Mouse (Mus musculus) G1E (cell line): ENCODE measurements around the gene Dync1li1. TPM values are rescaled to one million over a fixed set of nuclear protein-coding genes. Genes with fewer than 3 reads are reported as not detected.
"Not testable (repeated sequence)": the region's sequence is repeated elsewhere in the genome, so short reads cannot be mapped to it uniquely, and the experiment has no call there.

Experiments used
- ATAC-seq: 2 replicates; pipeline ENCODE4 v1.8.0; 2016; ENCODE audit warnings: mild to moderate bottlenecking; ENCODE audit not compliant: insufficient number of reproducible peaks, poor library complexity, low FRiP score, severe bottlenecking; ENCODE audit errors: extremely low read depth
- DNase-seq: peaks from one replicate; pipeline ENCODE4 v3.0.0; 2012; ENCODE audit warnings: low spot score
- H3K27me3 ChIP-seq: 2 replicates; pipeline ENCODE4 v1.6.1; 2012; ENCODE audit warnings: mild to moderate bottlenecking, low read length, inconsistent platforms; ENCODE audit not compliant: insufficient read depth
- H3K36me3 ChIP-seq: replicated peaks from 2 replicates; pipeline ENCODE3; 2012; ENCODE audit warnings: mild to moderate bottlenecking, inconsistent platforms
- H3K4me1 ChIP-seq: 2 replicates; pipeline ENCODE4 v1.6.1; 2012; ENCODE audit warnings: low read depth, low read length, inconsistent platforms, mixed read lengths; ENCODE audit not compliant: insufficient read depth
- H3K4me3 ChIP-seq: 2 replicates; pipeline ENCODE4 v1.5.1; 2012; ENCODE audit warnings: low read depth, mild to moderate bottlenecking, inconsistent platforms, low read length, moderate library complexity, mixed read lengths
- H3K9me3 ChIP-seq: replicated peaks from 2 replicates; pipeline ENCODE4 v1.6.1; 2012; ENCODE audit warnings: inconsistent platforms
- CTCF ChIP-seq: IDR thresholded peaks from 2 replicates; pipeline ENCODE4 v1.5.1; 2012; ENCODE audit warnings: low read depth, low read length, inconsistent platforms, mixed read lengths
- GATA1 ChIP-seq: IDR thresholded peaks from 2 replicates; pipeline ENCODE4 v1.6.1; 2012; ENCODE audit warnings: borderline replicate concordance, low read length, inconsistent platforms, mixed read lengths
- GATA2 ChIP-seq: IDR thresholded peaks from 2 replicates; pipeline ENCODE4 v1.6.1; 2012; ENCODE audit warnings: low read depth, low read length, inconsistent platforms, borderline replicate concordance
- POLR2AphosphoS5 ChIP-seq: IDR thresholded peaks from 2 replicates; pipeline ENCODE4 v1.6.1; 2012; ENCODE audit warnings: low read depth, low read length, inconsistent platforms; ENCODE audit not compliant: insufficient replicate concordance
- TAL1 ChIP-seq: conservative IDR thresholded peaks from 2 replicates; pipeline ENCODE4 v1.6.1; 2012; ENCODE audit warnings: low read depth, low read length, inconsistent platforms, mixed read lengths
- polyA plus RNA-seq: library from polyadenylated mRNA; stranded (reverse); fragments of >175 nt; gene quantifications from 2 replicates; pipeline ENCODE4 v1.2.3, GENCODE M21; 2012
- total RNA-seq, 2 experiments: library from RNA; stranded (forward) in 1 of 2; stranded (reverse) in 1 of 2; fragments of 200-1000 nt in 1 of 2; fragments of >200 nt in 1 of 2; fragmentation: Nextera tagmentation in 1 of 2; gene quantifications; 2 replicates each; pipeline ENCODE4 v1.2.3; 2014 to 2017

Dync1li1 gene
- total and polyA plus RNA-seq, 3 experiments, result 21.2 to 57.2 (median 34.8) TPM

DNA sequence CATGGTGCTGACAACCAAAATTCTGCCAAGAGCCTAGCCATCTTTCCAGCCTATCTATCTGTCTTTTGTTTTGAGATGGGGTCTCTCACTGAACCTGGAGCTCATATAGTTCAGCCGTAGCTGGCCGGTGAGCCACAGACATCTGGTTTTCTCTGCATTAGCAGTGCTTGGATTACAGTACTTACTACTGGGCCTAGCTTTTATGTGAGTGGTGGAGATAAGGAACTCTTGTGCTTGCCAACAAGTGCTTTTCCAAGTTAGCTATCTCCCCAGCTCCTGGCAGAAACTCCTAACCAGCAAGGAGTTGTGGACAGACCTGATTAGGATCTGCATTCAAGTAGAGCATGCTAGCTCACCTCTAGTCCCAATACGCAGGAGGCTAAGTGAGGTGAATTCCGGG lies 19.2 kb downstream of the Dync1li1 start:
- DNase-seq (no peak), ATAC-seq (no peak)
- no peak overlapping the region for H3K4me3 ChIP-seq
- no peaks in the 10 kb centered on the region for H3K27me3 ChIP-seq
- peaks cover 83% of the 10 kb centered on the region for H3K36me3 ChIP-seq
- H3K4me1 ChIP-seq, result no peaks in the 10 kb centered on the region
- no peak for TF ChIP-seq TAL1
- no peak for TF ChIP-seq CTCF
- TF ChIP-seq GATA2, result no peak
- TF ChIP-seq POLR2AphosphoS5, result no peak
- no peak for TF ChIP-seq GATA1
- no peaks in the 10 kb centered on the region for H3K9me3 ChIP-seq

GRCm38 (mm10) chr9:114710345-114710744 lies 21.8 kb downstream of the Dync1li1 start:
- Histone ChIP-seq H3K4me3 (no peak overlapping the region), H3K36me3 (peaks cover 89% of the 10 kb centered on the region), H3K4me1 (no peaks in the 10 kb centered on the region), H3K9me3 (no peaks in the 10 kb centered on the region), H3K27me3 (no peaks in the 10 kb centered on the region)
- ATAC-seq (peak; percentile 60), DNase-seq (no peak)
- TF ChIP-seq CTCF, result peak; percentile 29; the same call in 1 of the 2 replicates
- no peak for TF ChIP-seq TAL1

- Histone ChIP-seq H3K4me3 (no peak overlapping the region), H3K27me3 (no peaks in the 10 kb centered on the region), H3K9me3 (no peaks in the 10 kb centered on the region), H3K4me1 (no peaks in the 10 kb centered on the region), H3K36me3 (peaks cover 93% of the 10 kb centered on the region)
- no peak for ATAC-seq
- DNase-seq, result no peak
- no peak for TF ChIP-seq POLR2AphosphoS5
- no peak for TF ChIP-seq TAL1
- no peak for TF ChIP-seq GATA2
- TF ChIP-seq CTCF, result no peak
- TF ChIP-seq GATA1, result no peak
Measured at GRCm38 (mm10) chr9:114713481-114713880, 24.9 kb downstream of the Dync1li1 start.

DNA sequence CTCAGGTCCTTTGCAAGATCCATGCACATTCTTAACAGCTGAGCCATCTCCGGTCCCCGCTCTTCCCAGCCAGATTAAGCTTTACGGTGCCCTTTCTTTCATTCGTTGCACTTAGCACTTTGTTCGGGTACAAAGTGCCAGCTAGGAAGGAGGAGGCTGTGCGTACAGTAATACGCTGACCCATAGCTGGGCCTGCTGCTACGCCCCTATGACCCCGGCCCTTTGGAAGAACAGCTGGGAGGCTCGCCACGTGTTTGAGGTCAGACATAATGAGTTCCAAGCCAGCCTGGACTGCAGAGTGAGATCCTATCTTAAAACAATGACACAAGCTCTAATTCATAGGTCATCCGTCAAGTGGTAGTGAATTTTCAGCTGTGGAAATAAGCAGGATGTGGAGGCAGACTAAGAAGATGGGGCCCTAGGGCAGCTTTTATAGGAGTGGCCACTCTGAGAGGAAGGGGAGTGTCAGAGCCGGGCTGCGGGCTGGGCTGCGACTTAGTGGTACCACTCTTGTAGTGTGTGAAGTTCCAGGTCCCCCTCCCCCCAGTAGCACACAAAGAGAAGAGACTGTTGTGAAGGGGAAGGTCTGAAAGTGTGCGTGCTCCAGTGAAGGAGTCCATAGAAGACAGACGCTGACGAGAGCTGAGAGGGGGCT lies 28.2 kb downstream of the Dync1li1 start:
- ATAC-seq, result no peak
- no peak overlapping the region for H3K4me3 ChIP-seq
- H3K9me3 ChIP-seq, result no peaks in the 10 kb centered on the region
- no peaks in the 10 kb centered on the region for H3K27me3 ChIP-seq
- TF ChIP-seq TAL1 (no peak), CTCF (no peak), POLR2AphosphoS5 (no peak), GATA2 (no peak)
- peaks cover 95% of the 10 kb centered on the region for H3K36me3 ChIP-seq
- DNase-seq, result no peak
- no peaks in the 10 kb centered on the region for H3K4me1 ChIP-seq

- TF ChIP-seq GATA1, result no peak
- TF ChIP-seq POLR2AphosphoS5, result no peak
- TF ChIP-seq GATA2, result no peak
- TF ChIP-seq TAL1, result no peak
- peak; percentile 68 for TF ChIP-seq CTCF
- H3K4me1 ChIP-seq, result peaks cover 24% of the 10 kb centered on the region
- DNase-seq, result peak; percentile 48
- no peaks in the 10 kb centered on the region for H3K9me3 ChIP-seq
- no peak overlapping the region for H3K4me3 ChIP-seq
- ATAC-seq, result no peak
- H3K27me3 ChIP-seq, result no peaks in the 10 kb centered on the region
- peaks cover 39% of the 10 kb centered on the region for H3K36me3 ChIP-seq
Measured at GRCm38 (mm10) chr9:114727315-114727714, 38.7 kb downstream of the Dync1li1 start.

DNA sequence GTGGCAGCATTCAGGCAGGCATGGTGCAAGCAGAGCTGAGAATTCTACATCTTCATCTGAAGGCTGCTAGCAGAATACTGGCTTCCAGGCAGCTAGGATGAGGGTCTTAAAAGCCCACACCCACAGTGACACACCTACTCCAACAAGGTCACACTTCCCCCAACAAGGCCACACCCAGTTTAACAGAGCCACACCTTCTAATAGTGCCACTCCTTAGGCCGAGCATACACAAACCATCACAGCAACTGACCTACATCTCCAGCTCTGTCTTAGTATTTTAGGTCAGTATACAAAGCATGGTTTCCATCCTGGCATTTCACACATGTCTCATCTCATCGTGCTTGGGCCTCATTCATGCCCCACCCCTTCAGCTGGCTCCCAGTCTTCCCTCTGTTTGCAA lies 39.8 kb downstream of the Dync1li1 start:
- not testable (repeated sequence) for ATAC-seq, H3K4me3 ChIP-seq, DNase-seq, H3K9me3 ChIP-seq, H3K27me3 ChIP-seq
- Histone ChIP-seq H3K36me3 (peaks cover 32% of the 10 kb centered on the region), H3K4me1 (peaks cover 34% of the 10 kb centered on the region)
